16 mouse cellular contexts compared by ENCODE assay signal in genomic region chr1:72187486-72187885, GRCm38 (mm10). TPM values are rescaled to one million over a fixed set of nuclear protein-coding genes. Genes with fewer than 3 reads are reported as not detected.
DNase-seq lines count a peak whose midpoint lies in the region; ATAC-seq and TF ChIP-seq lines count a peak whose summit lies in the region.
"Had no signal": no experiment of that assay in that cellular context is flagged by ENCODE, and none has a peak within 500 bp of the region (broad histone marks: within the 10 kb centered on the region; RNA-seq: fewer than 3 reads in every experiment).

No protein-coding gene starts in this region.

- no peak overlapping the region for H3K27ac ChIP-seq in embryonic facial prominence, embryonic 14.5 days (replicated peaks; ENCODE audit: low read depth, low read length)
- H3K27ac ChIP-seq in embryonic facial prominence, embryonic 10.5 days (replicated peaks), result no peak overlapping the region
- no peak overlapping the region for H3K27ac ChIP-seq in kidney, embryonic 16.5 days (ENCODE audit: low read length)
- no peak overlapping the region for H3K27ac ChIP-seq in limb, embryonic 12.5 days
- H3K27ac ChIP-seq: heart, embryonic 13.5 days; hindbrain, embryonic 10.5 days had no signal

- TF ChIP-seq CTCF in brain, embryonic 14.5 days (IDR thresholded peaks at IDR 0.05; ENCODE audit: borderline replicate concordance, extremely low read depth, insufficient read depth, insufficient read length), result no peak

- ATAC-seq in embryonic facial prominence, embryonic 14.5 days (ENCODE audit: low read depth), result no peak
- no peak for ATAC-seq in kidney, embryonic 16.5 days (ENCODE audit: low FRiP score, low TSS enrichment)
- ATAC-seq in limb, embryonic 12.5 days (ENCODE audit: insufficient number of reproducible peaks, insufficient read depth, low FRiP score, low TSS enrichment, low read depth), result no peak
- ATAC-seq: liver, postnatal 0 days had no signal

- WGBS in embryonic facial prominence, embryonic 14.5 days, result 65% methylated on average over 10 of the region's 10 CpGs
- 73% methylated on average over 10 of the region's 10 CpGs for WGBS in embryonic facial prominence, embryonic 10.5 days
- WGBS in kidney, embryonic 16.5 days, result 55% methylated on average over 10 of the region's 10 CpGs
- WGBS in limb, embryonic 12.5 days, result 47% methylated on average over 10 of the region's 10 CpGs

- H3K36me3 ChIP-seq in embryonic facial prominence, embryonic 14.5 days (ENCODE audit: control insufficient read depth, insufficient read depth, low read length), result no peaks in the 10 kb centered on the region
- no peaks in the 10 kb centered on the region for H3K36me3 ChIP-seq in embryonic facial prominence, embryonic 10.5 days (replicated peaks)
- H3K36me3 ChIP-seq in kidney, embryonic 16.5 days (ENCODE audit: insufficient read depth, low read length), result no peaks in the 10 kb centered on the region
- H3K36me3 ChIP-seq in limb, embryonic 12.5 days, result no peaks in the 10 kb centered on the region
- H3K36me3 ChIP-seq: heart, embryonic 13.5 days; hindbrain, embryonic 10.5 days had no signal

- H3K9ac ChIP-seq in embryonic facial prominence, embryonic 14.5 days (ENCODE audit: low read depth, low read length), result no peak overlapping the region
- no peak overlapping the region for H3K9ac ChIP-seq in kidney, embryonic 16.5 days (replicated peaks; ENCODE audit: low read length)
- H3K9ac ChIP-seq in limb, embryonic 12.5 days (replicated peaks), result no peak overlapping the region
- H3K9ac ChIP-seq: heart, embryonic 13.5 days; liver, postnatal 0 days had no signal

- TF ChIP-seq POLR2A in brain, embryonic 14.5 days (IDR thresholded peaks at IDR 0.05; ENCODE audit: borderline replicate concordance, extremely low read depth, insufficient read depth, insufficient read length, poor library complexity, severe bottlenecking), result no peak

- H3K9me3 ChIP-seq in embryonic facial prominence, embryonic 14.5 days (ENCODE audit: control insufficient read depth, low read length), result no peaks in the 10 kb centered on the region
- H3K9me3 ChIP-seq in embryonic facial prominence, embryonic 10.5 days, result no peaks in the 10 kb centered on the region
- H3K9me3 ChIP-seq in kidney, embryonic 16.5 days (ENCODE audit: low read length), result no peaks in the 10 kb centered on the region
- no peaks in the 10 kb centered on the region for H3K9me3 ChIP-seq in limb, embryonic 12.5 days
- H3K9me3 ChIP-seq: heart, embryonic 13.5 days; hindbrain, embryonic 10.5 days had no signal

- H3K4me2 ChIP-seq in embryonic facial prominence, embryonic 14.5 days (ENCODE audit: low read depth, low read length), result peak overlapping the region; percentile 34; the same call in 1 of the 2 replicates
- 0 out of 2 replicates have a peak overlapping the region, but pooled peaks have one; percentile 20 for H3K4me2 ChIP-seq in kidney, embryonic 16.5 days (replicated peaks; ENCODE audit: low read depth, low read length)
- H3K4me2 ChIP-seq in limb, embryonic 12.5 days, result peak overlapping the region; percentile 39
- H3K4me2 ChIP-seq: heart, embryonic 13.5 days had no signal

- no peaks in the 10 kb centered on the region for H3K27me3 ChIP-seq in embryonic facial prominence, embryonic 14.5 days (replicated peaks; ENCODE audit: control insufficient read depth, insufficient read depth, low read length)
- H3K27me3 ChIP-seq in embryonic facial prominence, embryonic 10.5 days (replicated peaks; ENCODE audit: low read depth, poor library complexity, severe bottlenecking), result no peaks in the 10 kb centered on the region
- no peaks in the 10 kb centered on the region for H3K27me3 ChIP-seq in kidney, embryonic 16.5 days (ENCODE audit: insufficient read depth, low read length)
- no peaks in the 10 kb centered on the region for H3K27me3 ChIP-seq in limb, embryonic 12.5 days
- H3K27me3 ChIP-seq: heart, embryonic 13.5 days had no signal

- DNase-seq in embryonic facial prominence, embryonic 14.5 days (ENCODE audit: low spot score), result no peak
- DNase-seq in embryonic facial prominence, embryonic 10.5 days (ENCODE audit: low spot score), result no peak
- DNase-seq in kidney, adult 11 months, result no peak
- peak; percentile 52 for DNase-seq in brain, embryonic 14.5 days (ENCODE audit: low read depth)
- no peak for DNase-seq in ovary, postnatal 36 days (ENCODE audit: low spot score)
- DNase-seq in urinary bladder, postnatal 4 days (ENCODE audit: low spot score in 2 of 2), result no peak
- DNase-seq: adrenal gland, postnatal 25 days; cerebellum, adult 11 months; kidney, adult 9 months; layer of hippocampus, adult 9-11 months; liver, postnatal 0 days; thymus, adult 2 months had no signal

- H3K4me3 ChIP-seq in embryonic facial prominence, embryonic 14.5 days (ENCODE audit: low read depth, low read length), result no peak overlapping the region
- no peak overlapping the region for H3K4me3 ChIP-seq in embryonic facial prominence, embryonic 10.5 days
- no peak overlapping the region for H3K4me3 ChIP-seq in kidney, embryonic 16.5 days (ENCODE audit: low read length)
- H3K4me3 ChIP-seq in limb, embryonic 12.5 days (replicated peaks), result no peak overlapping the region
- H3K4me3 ChIP-seq: heart, embryonic 13.5 days; hindbrain, embryonic 10.5 days had no signal

- H3K4me1 ChIP-seq in embryonic facial prominence, embryonic 14.5 days (ENCODE audit: control insufficient read depth, insufficient read depth, low read length), result peaks cover 14% of the 10 kb centered on the region; the same call in 1 of the 2 replicates
- peaks cover 14% of the 10 kb centered on the region for H3K4me1 ChIP-seq in embryonic facial prominence, embryonic 10.5 days
- H3K4me1 ChIP-seq in kidney, embryonic 16.5 days (ENCODE audit: insufficient read depth, low read length), result peaks cover 4% of the 10 kb centered on the region; the same call in 1 of the 2 replicates
- H3K4me1 ChIP-seq in limb, embryonic 12.5 days (replicated peaks), result peaks cover 29% of the 10 kb centered on the region

RNA-seq across cellular contexts. Expression of gene Mreg, which starts 24.6 kb away (rescaled TPM):
- 5.9 and 7.6 TPM in 2 replicates for polyA plus RNA-seq in embryonic facial prominence, embryonic 14.5 days (2014; fragmentation: Nextera tagmentation; extraction: Ambion mirVana)
- polyA plus RNA-seq in embryonic facial prominence, embryonic 10.5 days (2016; fragmentation: Nextera tagmentation; extraction: Ambion mirVana), result 20.3 and 21.1 TPM in 2 replicates
- 5.2 and 5.3 TPM in 2 replicates for polyA plus RNA-seq in kidney, embryonic 16.5 days (2015; fragmentation: Nextera tagmentation; extraction: Ambion mirVana)
- polyA plus RNA-seq in brain, embryonic 14.5 days (2012; rRNA removed), result 0.61 and 0.79 TPM in 2 replicates
- 2.4 and 2.8 TPM in 2 replicates for polyA plus RNA-seq in limb, embryonic 12.5 days (2016; fragmentation: Nextera tagmentation; extraction: Ambion mirVana)
